Mouse (Mus musculus) CH12.LX (cell line): ENCODE data around the gene Pigk. TPM values are rescaled to one million over a fixed set of nuclear protein-coding genes. Genes with fewer than 3 reads are reported as not detected.

Source experiments
- DNase-seq: peaks from one replicate; pipeline ENCODE4 v3.0.0-alpha.2; 2013; ENCODE audit errors: extremely low read depth
- H3K27ac ChIP-seq: 2 replicates; pipeline ENCODE4 v1.5.1; 2012; ENCODE audit warnings: low read depth, mild to moderate bottlenecking, control low read depth, moderate library complexity; ENCODE audit not compliant: insufficient read depth
- H3K27me3 ChIP-seq: replicated peaks from 2 replicates; pipeline ENCODE3; 2012; ENCODE audit warnings: inconsistent platforms
- H3K36me3 ChIP-seq, 2 experiments: replicated peaks in 1 of 2; 2 replicates each; pipeline versions ENCODE3 to v1.6.1; 2012; ENCODE audit warnings: inconsistent platforms in 1 of 2, low read length in 1 of 2, mild to moderate bottlenecking in 1 of 2, mixed read lengths in 1 of 2, moderate library complexity in 1 of 2; ENCODE audit not compliant: control insufficient read depth in 1 of 2, insufficient read depth in 1 of 2
- H3K4me1 ChIP-seq, 2 experiments: 2 replicates each; pipeline ENCODE4 v1.6.1; 2012; ENCODE audit warnings: inconsistent platforms in 1 of 2, moderate library complexity in 1 of 2; ENCODE audit not compliant: insufficient read depth in 2 of 2, control insufficient read depth in 1 of 2
- H3K4me2 ChIP-seq: 2 replicates; pipeline ENCODE4 v1.6.1; 2012; ENCODE audit warnings: low read depth, mild to moderate bottlenecking, control low read depth; ENCODE audit not compliant: poor library complexity, insufficient read depth, severe bottlenecking
- H3K4me3 ChIP-seq, 3 experiments: fragments of 150-350 bp in 1 of 3; sonication (generic) in 1 of 3; replicated peaks in 1 of 3; 2 replicates each; pipeline versions ENCODE3 to v1.5.1; 2011 to 2012; ENCODE audit warnings: low read depth in 2 of 3, low read length in 2 of 3, mild to moderate bottlenecking in 2 of 3, moderate library complexity in 2 of 3, control low read depth in 1 of 3, improper control_type of control experiment in 1 of 3, inconsistent platforms in 1 of 3, mixed read lengths in 1 of 3; ENCODE audit not compliant: poor library complexity in 1 of 3
- H3K79me2 ChIP-seq: replicated peaks from 2 replicates; pipeline ENCODE4 v1.6.1; 2012; ENCODE audit warnings: mild to moderate bottlenecking, moderate library complexity; ENCODE audit not compliant: control insufficient read depth, poor library complexity, insufficient read depth, severe bottlenecking; ENCODE audit errors: extremely low read depth
- H3K9ac ChIP-seq: 2 replicates; pipeline ENCODE4 v1.6.1; 2012; ENCODE audit warnings: low read depth, mild to moderate bottlenecking, control low read depth, moderate library complexity; ENCODE audit not compliant: insufficient read depth
- H3K9me3 ChIP-seq: replicated peaks from 2 replicates; pipeline ENCODE3; 2012; ENCODE audit warnings: low read length, inconsistent platforms, mixed read lengths
- CTCF ChIP-seq, 2 experiments: IDR thresholded peaks in 1 of 2; conservative IDR thresholded peaks in 1 of 2; 2 replicates each; pipeline ENCODE4 v1.5.1; 2011 to 2012; ENCODE audit warnings: low read depth in 2 of 2, low read length in 2 of 2, improper control_type of control experiment in 1 of 2, inconsistent platforms in 1 of 2, mild to moderate bottlenecking in 1 of 2, moderate library complexity in 1 of 2
- ELF1 ChIP-seq: IDR thresholded peaks from 2 replicates; pipeline ENCODE4 v1.6.1; 2014; ENCODE audit warnings: low read depth, mild to moderate bottlenecking, inconsistent platforms, low read length, improper control_type of control experiment
- EP300 ChIP-seq: IDR thresholded peaks from 2 replicates; pipeline ENCODE4 v1.6.1; 2011; ENCODE audit warnings: low read length, improper control_type of control experiment
- ETS1 ChIP-seq: conservative IDR thresholded peaks from 2 replicates; pipeline ENCODE4 v1.6.1; 2012; ENCODE audit warnings: low read depth, mild to moderate bottlenecking, inconsistent platforms, low read length, improper control_type of control experiment, moderate library complexity
- GABPA ChIP-seq: IDR thresholded peaks from 2 replicates; pipeline ENCODE4 v1.6.1; 2012; ENCODE audit warnings: low read depth, low read length, improper control_type of control experiment, inconsistent platforms; ENCODE audit not compliant: insufficient replicate concordance
- HCFC1 ChIP-seq: IDR thresholded peaks from 2 replicates; pipeline ENCODE4 v1.6.1; 2012; ENCODE audit warnings: low read depth, mild to moderate bottlenecking, inconsistent platforms, low read length, improper control_type of control experiment
- IRF4 ChIP-seq: IDR thresholded peaks from 2 replicates; pipeline ENCODE4 v1.6.1; 2014; ENCODE audit warnings: low read depth, mild to moderate bottlenecking, inconsistent platforms, low read length, improper control_type of control experiment
- JUN ChIP-seq: IDR thresholded peaks from 2 replicates; pipeline ENCODE4 v1.6.1; 2011; ENCODE audit warnings: low read depth, mild to moderate bottlenecking, low read length, improper control_type of control experiment, moderate library complexity; ENCODE audit not compliant: insufficient read depth
- JUND ChIP-seq: conservative IDR thresholded peaks from 2 replicates; pipeline ENCODE4 v1.6.1; 2011; ENCODE audit warnings: low read depth, low read length, improper control_type of control experiment
- MAFK ChIP-seq: IDR thresholded peaks from 2 replicates; pipeline ENCODE4 v1.6.1; 2011; ENCODE audit warnings: low read length, improper control_type of control experiment; ENCODE audit not compliant: insufficient replicate concordance
- MAX ChIP-seq: IDR thresholded peaks from 2 replicates; pipeline ENCODE4 v1.6.1; 2011; ENCODE audit warnings: low read length, improper control_type of control experiment
- MEF2A ChIP-seq: IDR thresholded peaks from 2 replicates; pipeline ENCODE4 v1.6.1; 2014; ENCODE audit warnings: low read depth, mild to moderate bottlenecking, inconsistent platforms, low read length, improper control_type of control experiment, borderline replicate concordance
- MYC ChIP-seq: IDR thresholded peaks from 2 replicates; pipeline ENCODE4 v1.6.1; 2011; ENCODE audit warnings: low read depth, mild to moderate bottlenecking, improper control_type of control experiment, low read length
- SMC3 ChIP-seq: IDR thresholded peaks from 2 replicates; pipeline ENCODE4 v1.6.1; 2011; ENCODE audit warnings: low read depth, low read length, improper control_type of control experiment
- TCF12 ChIP-seq: IDR thresholded peaks from 2 replicates; pipeline ENCODE4 v1.6.1; 2014; ENCODE audit warnings: low read depth, mild to moderate bottlenecking, inconsistent platforms, low read length, improper control_type of control experiment
- ZKSCAN1 ChIP-seq: IDR thresholded peaks from 2 replicates; pipeline ENCODE4 v1.6.1; 2012; ENCODE audit warnings: low read depth, inconsistent platforms, low read length, improper control_type of control experiment, borderline replicate concordance
- ZMIZ1 ChIP-seq: IDR thresholded peaks from 2 replicates; pipeline ENCODE4 v1.6.1; 2012; ENCODE audit warnings: low read depth, mild to moderate bottlenecking, inconsistent platforms, low read length, improper control_type of control experiment
- dilution Hi-C: fragments of 300-500 bp; cut with MboI; formaldehyde crosslinking; loops from 2 replicates; pipeline ENCODE4 v1.14.3; 2020; ENCODE audit warnings: low sequenced_read_pairs; ENCODE audit not compliant: extremely low pct_unique_long_range_greater_than_20kb, extremely low pct_ligation_motif_present
- in situ Hi-C: fragments of 300-500 bp; cut with MboI; formaldehyde crosslinking; loops from 3 replicates; pipeline ENCODE4 v1.14.3; 2019; ENCODE audit warnings: low sequenced_read_pairs, low pct_ligation_motif_present, low pct_unique_long_range_greater_than_20kb, mixed read lengths
- polyA plus RNA-seq: library from polyadenylated mRNA; unstranded; fragments of >175 nt; gene quantifications from 2 replicates; pipeline ENCODE4 v1.2.1, GENCODE M21; 2012; ENCODE audit warnings: low read depth; ENCODE audit not compliant: insufficient read length
- total RNA-seq, 2 experiments: library from RNA; depleted of rRNA; stranded (reverse); fragments of 300-350 nt in 1 of 2; fragments of >200 nt in 1 of 2; gene quantifications; 2 replicates each; pipeline ENCODE4 v1.2.3; 2012 to 2014

The Pigk gene
- total and polyA plus RNA-seq, 3 experiments: 56.4 to 79.3 (median 67.5) TPM

GRCm38 (mm10) chr3:152998106-152998505 is 284.2 kb downstream of the Pigk start:
- H3K36me3 ChIP-seq: no peaks in the 10 kb centered on the region
- TF ChIP-seq CTCF (conservative IDR thresholded peaks at IDR 0.05 in 1 of 2, IDR thresholded peaks at IDR 0.05 in 1 of 2; ENCODE audit: low read depth in 2 of 2, low read length in 2 of 2) (peak in 1 of 2 experiments; percentile 10; a peak in 1 of 4 replicates), ETS1 (no peak), SMC3 (peak; percentile 24; the same call in 1 of the 2 replicates), ZMIZ1 (no peak), MAFK (no peak), TCF12 (no peak)
- TF ChIP-seq, all 38 proteins: peak for 2
- Histone ChIP-seq H3K4me2 (no peak overlapping the region), H3K27ac (no peak overlapping the region), H3K27me3 (no peaks in the 10 kb centered on the region), H3K9me3 (no peaks in the 10 kb centered on the region), H3K79me2 (no peaks in the 10 kb centered on the region), H3K4me1 (no peaks in the 10 kb centered on the region), H3K4me3 (no peak overlapping the region), H3K9ac (no peak overlapping the region)
- dilution Hi-C loops: no loop called here
- no peak for DNase-seq
- in situ Hi-C loops: no loop called here

DNA sequence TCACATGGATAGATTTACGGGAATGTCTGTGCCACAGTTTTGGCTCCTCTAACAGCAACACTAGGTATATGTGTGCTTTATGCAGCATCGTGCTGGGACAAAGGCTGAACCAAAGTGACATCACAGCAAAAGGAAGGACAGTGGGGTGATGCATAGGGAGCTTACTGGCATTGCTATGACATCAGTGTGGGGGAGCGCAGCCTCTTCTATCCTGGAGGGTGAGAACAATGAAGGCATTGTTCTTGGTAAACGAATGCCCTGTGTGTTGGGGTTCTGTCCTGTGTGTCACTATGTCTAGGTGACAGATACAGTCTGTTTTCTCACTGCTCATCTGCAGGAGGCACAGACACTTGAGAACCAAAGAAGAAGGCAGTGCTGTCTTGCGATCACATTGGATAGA is 285.0 kb downstream of the Pigk start:
- H3K27ac ChIP-seq: no peak overlapping the region; the same call in 1 of the 2 replicates
- TF ChIP-seq MYC (no peak), ZKSCAN1 (no peak), ZMIZ1 (no peak), MAX (no peak)
- H3K4me2 ChIP-seq: no peak overlapping the region
- in situ Hi-C loops (no loop called here), dilution Hi-C loops (no loop called here)
- no peak overlapping the region for H3K9ac ChIP-seq
- no peaks in the 10 kb centered on the region for H3K4me1 ChIP-seq
- no peaks in the 10 kb centered on the region for H3K9me3 ChIP-seq
- H3K4me3 ChIP-seq: no peak overlapping the region
- H3K36me3 ChIP-seq: no peaks in the 10 kb centered on the region
- DNase-seq: no peak
- no peaks in the 10 kb centered on the region for H3K79me2 ChIP-seq
- no peaks in the 10 kb centered on the region for H3K27me3 ChIP-seq

- Histone ChIP-seq H3K9ac (no peak overlapping the region), H3K4me3 (no peak overlapping the region), H3K27ac (no peak overlapping the region), H3K36me3 (no peaks in the 10 kb centered on the region), H3K27me3 (no peaks in the 10 kb centered on the region), H3K4me2 (peak overlapping the region; percentile 62; the same call in 1 of the 2 replicates), H3K79me2 (no peaks in the 10 kb centered on the region), H3K4me1 (peaks cover 11 to 27% of the 10 kb centered on the region in 2 experiments), H3K9me3 (no peaks in the 10 kb centered on the region)
- dilution Hi-C loops (no loop called here), in situ Hi-C loops (no loop called here)
- peak; percentile 59 for DNase-seq
- peak; percentile 32; the same call in 1 of the 2 replicates for TF ChIP-seq HCFC1
- TF ChIP-seq EP300: peak; percentile 81
- TF ChIP-seq SMC3: no peak
- TF ChIP-seq IRF4: peak; percentile 73
- peak; percentile 97 for TF ChIP-seq JUND
- TF ChIP-seq GABPA: no peak
- peak; percentile 71 for TF ChIP-seq ETS1
- TF ChIP-seq JUN: peak; percentile 99
- peak; percentile 31; the same call in 1 of the 2 replicates for TF ChIP-seq ELF1
- peak; percentile 97 for TF ChIP-seq MEF2A
Measured at GRCm38 (mm10) chr3:153006893-153007292, 293.0 kb downstream of the Pigk start.
